Mouse (Mus musculus): ENCODE measurements around the gene Skiv2l. TPM values are rescaled to one million over a fixed set of nuclear protein-coding genes. Genes with fewer than 3 reads are reported as not detected.

Gene Skiv2l
- total RNA-seq, 2 experiments from 2014 or later, result 22.6 to 24.5 TPM

DNA sequence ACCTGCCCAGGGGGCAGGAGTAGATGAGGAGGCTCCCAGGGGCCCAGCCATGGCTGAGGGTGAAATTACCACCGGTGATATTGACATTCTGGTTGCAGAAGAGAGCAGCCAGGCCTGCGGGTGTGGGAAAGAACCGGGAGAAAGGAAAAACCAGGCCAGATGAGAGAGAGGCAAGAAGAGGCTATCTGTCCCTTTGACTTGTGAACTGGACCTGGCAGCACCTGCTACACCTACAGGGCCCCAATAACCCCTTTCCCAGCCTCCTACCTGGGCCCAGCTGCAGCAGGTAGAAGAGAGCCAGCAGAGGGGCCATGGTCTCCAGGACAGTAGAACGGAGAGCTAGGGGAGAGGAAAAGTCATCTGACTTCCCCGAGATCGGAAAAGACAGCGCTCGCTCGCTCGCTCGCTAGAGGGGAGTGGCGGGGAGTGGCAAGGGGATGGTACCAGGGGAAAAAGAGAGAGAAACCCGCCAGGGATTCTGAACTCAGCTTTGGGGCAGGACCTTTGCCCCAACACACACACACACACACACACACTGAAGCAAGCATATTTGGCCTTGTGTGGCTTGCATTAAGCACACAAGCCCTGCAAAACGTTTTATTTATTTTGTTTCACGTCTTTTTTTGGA is 31.8 kb upstream of the Skiv2l start, which contains the start of gene Gm20547:
Gene Gm20547, minus strand, starts transcription at position 360 of the 628 bp plus-strand sequence.
- intact Hi-C loops (cut with DNase I), result no loop called here

GRCm38 (mm10) chr17:34881166-34881565 is 31.2 kb upstream of the Skiv2l start:
- no peak for DNase-seq
- intact Hi-C loops (cut with DNase I), result no loop called here

More for the DNA sequence above, 31.8 kb upstream of the Skiv2l start, which contains the start of gene Gm20547:
- no peak for DNase-seq

DNA sequence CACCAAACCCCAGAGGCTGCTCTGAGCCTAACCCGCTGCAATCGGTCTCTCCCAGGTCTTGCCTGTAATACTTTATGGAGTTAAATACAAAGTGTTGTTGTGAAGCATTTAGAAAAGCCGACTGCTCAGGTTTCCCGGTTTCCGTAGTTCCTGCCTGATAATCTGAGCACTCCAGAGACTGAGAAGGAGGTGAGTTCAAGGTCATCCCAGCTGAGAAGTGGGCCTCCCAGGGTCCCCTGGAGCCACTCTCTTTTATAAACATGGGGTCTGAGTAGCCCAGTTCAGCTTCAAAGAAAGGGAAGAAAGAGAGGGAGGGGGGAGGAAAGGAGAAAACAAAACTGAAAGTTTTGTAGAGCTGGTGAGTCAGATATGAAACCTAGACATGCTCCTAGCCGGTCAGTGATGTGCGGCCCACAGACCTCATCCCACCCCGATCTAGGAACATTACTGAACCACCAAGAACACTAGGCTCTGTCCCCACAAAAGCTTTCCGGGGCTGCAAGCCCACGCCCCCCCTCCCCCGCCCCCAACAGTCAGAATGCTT is 29.4 kb upstream of the Skiv2l start, which contains the start of gene Zbtb12:
Gene Zbtb12, plus strand, starts transcription at position 148 of the 544 bp plus-strand sequence.
- intact Hi-C loops (cut with DNase I), result no loop called here
- no peak for DNase-seq

DNA sequence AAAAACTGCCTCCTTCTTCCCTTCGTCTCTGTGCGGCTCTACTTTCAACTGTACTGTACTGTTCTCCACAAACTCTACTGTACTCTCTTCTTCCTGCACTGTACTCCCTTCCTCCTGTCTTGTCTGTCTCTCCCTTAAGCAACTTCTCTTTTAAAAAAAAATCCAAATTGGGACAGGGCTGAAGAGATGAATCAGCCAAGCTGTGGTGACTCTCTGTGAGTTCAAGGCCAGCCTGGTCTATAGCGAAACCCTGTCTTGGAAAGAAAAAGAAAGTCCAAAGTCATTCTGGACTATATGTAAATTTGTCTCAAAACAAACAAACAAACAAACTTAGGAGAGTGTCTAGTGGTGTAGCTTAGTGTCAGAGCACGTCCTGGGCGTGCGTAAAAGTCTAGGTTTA is 24.3 kb upstream of the Skiv2l start:
- intact Hi-C loops (cut with DNase I), result no loop called here

GRCm38 (mm10) chr17:34865981-34866380 is 16.0 kb upstream of the Skiv2l start:
- intact Hi-C loops (cut with DNase I), result no loop called here
- no peak for DNase-seq

More for the DNA sequence above, 24.3 kb upstream of the Skiv2l start:
- DNase-seq, result no peak

GRCm38 (mm10) chr17:34862416-34863081 is 12.5 kb upstream of the Skiv2l start, which contains the start of gene Cfb:
Cfb (minus strand) TSS chr17:34862518.
- DNase-seq, result no peak
- intact Hi-C loops (cut with DNase I), result no loop called here

GRCm38 (mm10) chr17:34861704-34862415 is 11.8 kb upstream of the Skiv2l start:
- no peak for DNase-seq
- intact Hi-C loops (cut with DNase I), result no loop called here

DNA sequence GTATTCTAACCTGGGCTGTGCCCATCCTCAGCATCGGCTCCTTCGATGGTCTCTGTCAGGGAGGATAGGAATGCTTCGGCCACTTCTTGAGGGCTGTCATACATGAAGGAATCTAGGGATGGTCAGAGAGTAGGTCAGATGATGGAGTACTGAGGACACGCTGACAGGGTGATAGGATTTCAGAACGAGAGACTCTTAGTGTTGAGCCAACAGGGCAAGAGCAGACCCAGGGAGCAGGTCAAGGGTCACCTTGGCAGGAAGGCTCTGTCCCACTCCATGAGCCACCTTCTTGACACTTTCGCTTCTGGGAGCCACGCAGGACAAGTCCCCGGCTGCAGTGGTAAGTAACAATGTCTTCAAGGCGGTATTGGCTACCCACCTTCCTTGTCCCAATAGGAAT is 10.5 kb upstream of the Skiv2l start:
- intact Hi-C loops (cut with DNase I), result no loop called here
- no peak for DNase-seq

DNA sequence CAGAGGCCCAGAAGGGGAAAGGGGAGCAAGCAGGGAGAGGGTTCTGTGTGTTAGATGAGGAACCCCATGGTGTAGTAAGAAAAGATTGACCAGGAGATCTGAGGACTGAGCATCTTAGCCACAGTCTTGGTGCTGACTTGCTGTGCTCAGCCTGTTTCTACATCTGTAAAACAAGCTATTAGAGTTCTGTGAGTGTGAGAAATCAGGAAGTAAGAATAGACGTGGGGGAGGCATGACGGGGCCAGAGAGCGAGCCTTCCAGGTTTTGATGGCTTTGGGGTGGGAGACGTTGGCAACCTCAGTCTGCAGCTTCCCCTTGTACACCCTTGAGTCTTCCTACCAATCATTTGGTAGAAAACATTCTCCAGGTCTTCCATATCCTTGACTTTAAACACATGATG is 8.7 kb upstream of the Skiv2l start:
- intact Hi-C loops (cut with DNase I), result no loop called here
- DNase-seq, result no peak

- peak; percentile 55 to 67 for DNase-seq
- intact Hi-C loops (cut with DNase I), result loop anchor here (1.0 to 2.0 kb wide), 4 partner anchors 37 to 91 kb away; partner anchors contain the start of genes C2 and Ehmt2
Measured at GRCm38 (mm10) chr17:34855825-34856224, 5.8 kb upstream of the Skiv2l start.

GRCm38 (mm10) chr17:34854761-34855160 is 4.8 kb upstream of the Skiv2l start:
- DNase-seq, result no peak
- intact Hi-C loops (cut with DNase I), result loop anchor here (2.0 to 5.0 kb wide), 3 partner anchors 44 to 92 kb away; partner anchors contain the start of genes C2, Ehmt2 and Neu1

DNA sequence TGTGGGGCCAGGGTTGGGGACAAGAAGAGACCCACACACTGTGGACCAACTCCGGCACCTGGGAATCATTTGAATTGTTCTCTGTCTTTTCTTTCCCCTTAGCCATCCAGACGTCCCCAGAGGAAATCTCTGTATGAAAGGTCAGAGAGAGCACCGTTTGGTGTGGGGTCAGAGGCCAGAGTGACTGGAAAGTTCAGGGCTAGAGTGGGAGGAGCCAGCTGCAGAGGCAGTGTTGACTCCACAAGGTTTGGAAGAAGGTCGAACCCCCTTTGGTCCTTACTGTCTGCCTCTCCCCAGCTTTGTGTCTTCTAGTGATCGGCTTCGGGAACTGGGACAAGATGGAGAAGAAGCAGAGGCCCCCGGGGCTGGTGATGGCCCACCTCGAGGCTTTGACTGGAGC is 3.5 kb upstream of the Skiv2l start:
- intact Hi-C loops (cut with DNase I), result loop anchor here (5.0 kb wide), 1 partner anchor 79 kb away; the partner anchor contains the start of gene Neu1
- no peak for DNase-seq

GRCm38 (mm10) chr17:34850517-34851125 is 611 bp upstream of the Skiv2l start:
- intact Hi-C loops (cut with DNase I), result loop anchor here (1.0 to 5.0 kb wide), 3 partner anchors 13 to 134 kb away; partner anchors contain the start of genes Dxo and Neu1
- DNase-seq, result no peak

GRCm38 (mm10) chr17:34847615-34848014 is 2.4 kb downstream of the Skiv2l start:
- intact Hi-C loops (cut with DNase I), result no loop called here
- no peak for DNase-seq

DNA sequence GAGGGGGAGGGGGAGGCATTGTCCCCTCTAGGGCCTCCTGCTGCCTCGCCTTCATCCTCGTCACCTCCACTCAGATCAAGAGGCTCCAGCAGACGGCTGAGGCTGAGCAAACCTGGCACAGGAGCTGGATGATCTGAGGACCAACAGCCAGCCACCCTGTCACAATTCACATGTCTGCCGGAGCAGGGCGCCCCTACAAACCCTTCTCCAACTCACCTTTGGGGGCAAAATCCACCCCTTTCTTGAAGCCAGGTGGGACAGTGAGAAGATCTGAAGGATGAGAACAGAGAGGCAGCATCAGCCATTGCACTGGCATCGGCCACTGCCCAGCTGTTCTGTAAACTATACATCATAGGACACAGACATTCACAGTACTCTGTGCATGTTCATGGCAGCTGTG is 2.8 kb downstream of the Skiv2l start:
- no peak for DNase-seq
- intact Hi-C loops (cut with DNase I), result no loop called here

DNA sequence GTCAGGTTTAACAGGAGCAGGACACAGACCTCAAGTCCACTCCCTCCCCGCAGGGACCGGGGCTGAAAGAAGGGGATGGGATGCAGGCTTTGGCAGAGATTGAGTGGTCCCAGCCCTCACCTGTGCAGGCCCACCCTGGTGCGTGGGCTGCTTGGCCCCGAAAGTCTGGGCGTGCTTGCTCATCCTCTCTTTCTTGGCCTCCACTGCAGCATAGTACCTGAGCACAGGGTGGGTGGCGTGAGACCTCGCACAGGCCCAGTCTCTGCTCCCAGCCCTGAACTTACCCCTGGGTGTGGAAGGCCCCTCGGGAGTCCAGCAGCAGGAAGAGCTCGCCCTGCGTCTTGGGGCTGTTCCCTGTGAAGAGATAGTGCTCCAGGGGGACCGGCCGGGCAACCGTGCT is 5.1 kb downstream of the Skiv2l start:
- no peak for DNase-seq
- intact Hi-C loops (cut with DNase I), result no loop called here

DNA sequence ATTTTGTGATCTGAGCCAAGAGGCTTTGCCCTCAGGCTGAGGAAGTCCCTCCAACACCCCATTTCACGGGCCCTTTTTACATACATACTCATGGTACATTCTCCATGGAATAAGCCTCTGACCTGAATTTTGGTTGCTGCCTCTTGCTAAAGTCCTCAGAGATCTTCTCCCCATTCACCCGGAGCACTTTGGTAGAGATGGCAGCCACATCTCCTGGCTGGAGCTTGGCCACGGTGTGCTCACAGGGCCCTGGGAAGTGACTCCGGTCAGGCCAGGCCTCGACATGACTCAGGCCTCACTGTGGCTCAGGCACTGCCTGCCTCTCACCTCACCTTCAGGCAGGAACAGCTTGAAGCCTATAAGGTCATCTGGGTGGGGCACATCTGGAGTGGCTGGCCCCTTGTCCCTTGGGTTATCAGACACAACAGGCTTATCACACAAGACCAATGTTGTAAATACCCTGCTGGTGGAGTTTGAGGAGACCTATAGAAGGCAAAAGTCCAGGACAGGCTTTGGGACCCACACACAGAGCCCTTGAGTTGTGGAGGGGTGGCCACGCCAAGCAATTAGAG is 9.2 kb downstream of the Skiv2l start:
- intact Hi-C loops (cut with DNase I), result no loop called here
- no peak for DNase-seq

GRCm38 (mm10) chr17:34838785-34839184 is 11.2 kb downstream of the Skiv2l start:
- intact Hi-C loops (cut with DNase I), result loop anchor here (5.0 to 10.0 kb wide), 2 partner anchors 181 to 296 kb away; partner anchors contain the start of genes Apom and Bag6
- no peak for DNase-seq

DNA sequence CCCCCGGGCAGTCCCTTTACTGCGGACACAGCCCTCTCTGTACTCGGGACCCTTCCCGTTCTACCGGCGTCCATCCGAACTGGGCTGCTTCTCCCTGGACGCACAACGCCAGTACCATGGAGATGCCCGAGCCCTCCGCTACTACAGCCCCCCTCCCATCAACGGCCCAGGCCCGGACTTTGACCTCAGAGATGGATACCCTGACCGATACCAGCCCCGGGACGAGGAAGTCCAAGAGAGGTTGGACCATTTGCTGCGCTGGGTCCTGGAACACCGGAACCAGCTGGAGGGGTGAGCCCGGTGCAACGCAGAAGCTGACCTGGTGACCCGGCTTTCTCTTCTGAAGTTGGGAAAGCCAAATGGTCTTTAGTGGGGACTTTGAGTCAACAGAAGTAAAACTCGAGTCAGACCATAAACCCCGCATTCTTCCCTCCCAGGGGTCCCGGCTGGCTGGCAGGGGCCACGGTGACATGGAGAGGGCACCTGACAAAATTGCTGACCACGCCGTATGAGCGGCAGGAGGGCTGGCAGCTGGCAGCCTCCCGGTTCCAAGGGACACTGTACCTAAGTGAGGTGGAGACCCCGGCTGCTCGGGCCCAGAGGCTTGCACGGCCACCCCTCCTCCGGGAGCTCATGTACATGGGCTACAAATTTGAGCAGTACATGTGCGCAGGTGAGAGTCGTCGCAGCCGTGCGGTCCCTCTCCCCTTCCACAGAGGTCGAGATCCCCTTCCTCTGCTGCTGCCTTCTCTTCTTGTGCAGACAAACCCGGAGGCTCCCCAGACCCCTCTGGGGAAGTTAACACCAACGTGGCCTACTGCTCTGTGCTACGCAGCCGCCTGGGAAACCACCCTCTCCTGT is 12.3 kb downstream of the Skiv2l start:
- no peak for DNase-seq
- intact Hi-C loops (cut with DNase I), result loop anchor here (1.0 to 10.0 kb wide), 3 partner anchors 13 to 297 kb away; partner anchors contain the start of genes Apom, Bag6, Nelfe and Skiv2l

Measured in heart, postnatal 36 days (tissue).